ENCODE assay signal across 15 mouse cellular contexts in the genomic region with DNA sequence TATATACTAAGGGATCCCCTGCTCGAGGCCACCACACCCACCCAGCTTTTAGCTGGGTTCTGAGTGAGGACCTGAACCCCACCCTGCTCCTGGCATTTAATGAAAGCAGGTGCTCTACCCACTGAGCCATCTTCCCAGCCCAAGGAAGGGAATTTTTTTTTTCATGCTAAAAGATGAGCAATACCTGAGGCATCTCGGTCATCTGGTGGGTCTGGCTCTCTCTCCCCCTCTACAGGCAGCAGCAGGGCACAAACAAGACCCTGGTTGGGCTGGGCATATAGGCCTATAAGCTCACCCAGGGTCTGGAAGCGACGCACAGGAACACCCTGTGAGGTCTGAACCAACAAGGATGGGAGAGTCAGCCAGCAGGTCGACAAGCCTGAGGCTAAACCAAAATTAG. TPM values are rescaled to one million over a fixed set of nuclear protein-coding genes. Genes with fewer than 3 reads are reported as not detected.
A peak's percentile ranks its signal among the peaks of the same experiment; 100 is the strongest.
DNase-seq lines count a peak whose midpoint lies in the region; ATAC-seq and TF ChIP-seq lines count a peak whose summit lies in the region.
"Had no signal": no experiment of that assay in that cellular context is flagged by ENCODE, and none has a peak within 500 bp of the region (broad histone marks: within the 10 kb centered on the region; RNA-seq: fewer than 3 reads in every experiment).

No protein-coding gene starts in this region.

- peaks cover 53% of the 10 kb centered on the region for H3K36me3 ChIP-seq in embryonic facial prominence, embryonic 14.5 days (ENCODE audit: control insufficient read depth, insufficient read depth, low read length)
- H3K36me3 ChIP-seq in embryonic facial prominence, embryonic 10.5 days (replicated peaks): peaks cover 61% of the 10 kb centered on the region
- H3K36me3 ChIP-seq in heart, embryonic 13.5 days: peaks cover 67% of the 10 kb centered on the region
- H3K36me3 ChIP-seq in lung, postnatal 0 days (ENCODE audit: insufficient read depth, low read length): peaks cover 44% of the 10 kb centered on the region
- H3K36me3 ChIP-seq in limb, embryonic 15.5 days: peaks cover 55% of the 10 kb centered on the region

- no peak for DNase-seq in embryonic facial prominence, embryonic 14.5 days (ENCODE audit: low spot score)
- DNase-seq in embryonic facial prominence, embryonic 10.5 days (ENCODE audit: low spot score): no peak
- DNase-seq in heart, postnatal 10 days: no peak
- no peak for DNase-seq in lung, postnatal 0 days (ENCODE audit: low spot score)
- DNase-seq in lung, postnatal 36 days: no peak
- no peak for DNase-seq in kidney, postnatal 14 days
- DNase-seq: adrenal gland, postnatal 36 days; cerebellum, postnatal 36 days; lung, adult 2 months; thymus, postnatal 36 days had no signal

- H3K9ac ChIP-seq in embryonic facial prominence, embryonic 14.5 days (ENCODE audit: low read depth, low read length): no peak overlapping the region
- 0 out of 2 replicates have a peak overlapping the region, but pooled peaks have one; percentile 99 for H3K9ac ChIP-seq in heart, embryonic 13.5 days
- H3K9ac ChIP-seq in lung, postnatal 0 days (replicated peaks; ENCODE audit: low read depth): no peak overlapping the region
- no peak overlapping the region for H3K9ac ChIP-seq in limb, embryonic 15.5 days

- no peaks in the 10 kb centered on the region for H3K9me3 ChIP-seq in embryonic facial prominence, embryonic 14.5 days (ENCODE audit: control insufficient read depth, low read length)
- H3K9me3 ChIP-seq in embryonic facial prominence, embryonic 10.5 days: no peaks in the 10 kb centered on the region
- H3K9me3 ChIP-seq in heart, embryonic 13.5 days: no peaks in the 10 kb centered on the region
- H3K9me3 ChIP-seq in lung, postnatal 0 days (ENCODE audit: low read length): no peaks in the 10 kb centered on the region
- no peaks in the 10 kb centered on the region for H3K9me3 ChIP-seq in limb, embryonic 15.5 days
- H3K9me3 ChIP-seq: G1E had no signal

- peak overlapping the region; percentile 84; the same call in 1 of the 2 replicates for H3K4me2 ChIP-seq in embryonic facial prominence, embryonic 14.5 days (ENCODE audit: low read depth, low read length)
- peak overlapping the region; percentile 72; the same call in 1 of the 2 replicates for H3K4me2 ChIP-seq in heart, embryonic 13.5 days
- H3K4me2 ChIP-seq in lung, postnatal 0 days (replicated peaks; ENCODE audit: low read depth, low read length): no peak overlapping the region
- no peak overlapping the region for H3K4me2 ChIP-seq in limb, embryonic 15.5 days

- 58% methylated on average over 5 of the region's 5 CpGs for WGBS in embryonic facial prominence, embryonic 14.5 days
- WGBS in embryonic facial prominence, embryonic 10.5 days: 74% methylated on average over 5 of the region's 5 CpGs
- WGBS in heart, embryonic 13.5 days: 64% methylated on average over 5 of the region's 5 CpGs
- WGBS in lung, postnatal 0 days: 70% methylated on average over 5 of the region's 5 CpGs
- 66% methylated on average over 5 of the region's 5 CpGs for WGBS in limb, embryonic 15.5 days

- no peak for ATAC-seq in embryonic facial prominence, embryonic 14.5 days (ENCODE audit: low read depth)
- no peak for ATAC-seq in heart, embryonic 13.5 days (ENCODE audit: extremely low read depth, insufficient number of reproducible peaks, low FRiP score, low TSS enrichment)
- no peak for ATAC-seq in lung, postnatal 0 days
- ATAC-seq in limb, embryonic 15.5 days (ENCODE audit: insufficient number of reproducible peaks, low FRiP score, low TSS enrichment, low read depth): no peak

- no peaks in the 10 kb centered on the region for H3K27me3 ChIP-seq in embryonic facial prominence, embryonic 14.5 days (replicated peaks; ENCODE audit: control insufficient read depth, insufficient read depth, low read length)
- no peaks in the 10 kb centered on the region for H3K27me3 ChIP-seq in embryonic facial prominence, embryonic 10.5 days (replicated peaks; ENCODE audit: low read depth, poor library complexity, severe bottlenecking)
- H3K27me3 ChIP-seq in heart, embryonic 13.5 days (replicated peaks): no peaks in the 10 kb centered on the region
- no peaks in the 10 kb centered on the region for H3K27me3 ChIP-seq in lung, postnatal 0 days (replicated peaks; ENCODE audit: insufficient read depth, low read length)
- no peaks in the 10 kb centered on the region for H3K27me3 ChIP-seq in limb, embryonic 15.5 days

- intact Hi-C loops in heart, postnatal 10 days (cut with DNase I): no loop called here

- TF ChIP-seq CTCF in lung, postnatal 0 days (IDR thresholded peaks at IDR 0.05): peak; percentile 16; the same call in 1 of the 2 replicates

- peaks cover 18% of the 10 kb centered on the region for H3K4me1 ChIP-seq in embryonic facial prominence, embryonic 14.5 days (ENCODE audit: control insufficient read depth, insufficient read depth, low read length)
- H3K4me1 ChIP-seq in embryonic facial prominence, embryonic 10.5 days: peaks cover 33% of the 10 kb centered on the region
- H3K4me1 ChIP-seq in heart, embryonic 13.5 days: peaks cover 30% of the 10 kb centered on the region
- H3K4me1 ChIP-seq in lung, postnatal 0 days (ENCODE audit: insufficient read depth, low read depth, low read length): peaks cover 14% of the 10 kb centered on the region; the same call in 1 of the 2 replicates
- peaks cover 27% of the 10 kb centered on the region for H3K4me1 ChIP-seq in limb, embryonic 15.5 days

- no peak overlapping the region for H3K4me3 ChIP-seq in embryonic facial prominence, embryonic 14.5 days (ENCODE audit: low read depth, low read length)
- no peak overlapping the region for H3K4me3 ChIP-seq in embryonic facial prominence, embryonic 10.5 days
- H3K4me3 ChIP-seq in heart, embryonic 13.5 days: no peak overlapping the region
- no peak overlapping the region for H3K4me3 ChIP-seq in lung, postnatal 0 days (ENCODE audit: low read depth, low read length)
- no peak overlapping the region for H3K4me3 ChIP-seq in limb, embryonic 15.5 days

- TF ChIP-seq EP300 in lung, postnatal 0 days (IDR thresholded peaks at IDR 0.05): no peak

- H3K27ac ChIP-seq in embryonic facial prominence, embryonic 14.5 days (replicated peaks; ENCODE audit: low read depth, low read length): peak overlapping the region; percentile 18; the same call in 1 of the 2 replicates
- no peak overlapping the region for H3K27ac ChIP-seq in embryonic facial prominence, embryonic 10.5 days (replicated peaks)
- no peak overlapping the region for H3K27ac ChIP-seq in heart, embryonic 13.5 days (replicated peaks)
- no peak overlapping the region for H3K27ac ChIP-seq in lung, postnatal 0 days (ENCODE audit: low read length)
- H3K27ac ChIP-seq in limb, embryonic 15.5 days: peak overlapping the region; percentile 24; the same call in 1 of the 2 replicates

RNA-seq across cellular contexts. Expression of gene Inppl1, which starts 4.7 kb away (rescaled TPM):
- 34.3 and 36.2 TPM in 2 replicates for polyA plus RNA-seq in embryonic facial prominence, embryonic 14.5 days (2014; fragmentation: Nextera tagmentation; extraction: Ambion mirVana)
- polyA plus RNA-seq in embryonic facial prominence, embryonic 10.5 days (2016; fragmentation: Nextera tagmentation; extraction: Ambion mirVana): 38.4 and 46.7 TPM in 2 replicates
- 44.9 and 56.3 TPM in 2 replicates for polyA plus RNA-seq in heart, embryonic 13.5 days (2015; fragmentation: Nextera tagmentation; extraction: Ambion mirVana)
- 100 to 1,000 TPM; 135 to 140 TPM for total RNA-seq in heart, postnatal 10 days (2021)
- 24.2 and 33.8 TPM in 2 replicates for polyA plus RNA-seq in lung, postnatal 0 days (2015; fragmentation: Nextera tagmentation; extraction: Ambion mirVana)
- 49.4 and 56.6 TPM in 2 replicates for polyA plus RNA-seq in limb, embryonic 15.5 days (2015; fragmentation: Nextera tagmentation; extraction: Ambion mirVana)

RNA-seq across cellular contexts. Expression of gene Phox2a, which starts 15.2 kb away (rescaled TPM):
- 1.5 and 1.7 TPM in 2 replicates for polyA plus RNA-seq in embryonic facial prominence, embryonic 14.5 days (2014; fragmentation: Nextera tagmentation; extraction: Ambion mirVana)
- polyA plus RNA-seq in embryonic facial prominence, embryonic 10.5 days (2016; fragmentation: Nextera tagmentation; extraction: Ambion mirVana): 0.26 and 1.2 TPM in 2 replicates
- polyA plus RNA-seq in heart, embryonic 13.5 days (2015; fragmentation: Nextera tagmentation; extraction: Ambion mirVana): 0.11 and 0.32 TPM in 2 replicates
- under 1 TPM; 0.42 to 0.48 TPM for total RNA-seq in heart, postnatal 10 days (2021)
- not detected in 2 replicates for polyA plus RNA-seq in lung, postnatal 0 days (2015; fragmentation: Nextera tagmentation; extraction: Ambion mirVana)
- 0.14 and 0.23 TPM in 2 replicates for polyA plus RNA-seq in limb, embryonic 15.5 days (2015; fragmentation: Nextera tagmentation; extraction: Ambion mirVana)
- total RNA-seq: layer of hippocampus, postnatal 25 days; megakaryocyte, adult 5-6 weeks had no signal
- polyA plus RNA-seq: G1E; lung, adult 2 months had no signal

RNA-seq across cellular contexts. Expression of gene Folr2, which starts 23.6 kb away (rescaled TPM):
- polyA plus RNA-seq in embryonic facial prominence, embryonic 14.5 days (2014; fragmentation: Nextera tagmentation; extraction: Ambion mirVana): 3.9 and 4.0 TPM in 2 replicates
- 0.49 TPM in 1 of 2 replicates, not detected in the other for polyA plus RNA-seq in embryonic facial prominence, embryonic 10.5 days (2016; fragmentation: Nextera tagmentation; extraction: Ambion mirVana)
- polyA plus RNA-seq in heart, embryonic 13.5 days (2015; fragmentation: Nextera tagmentation; extraction: Ambion mirVana): 1.6 and 1.8 TPM in 2 replicates
- 1 to 10 TPM; 2.3 to 3.8 TPM for total RNA-seq in heart, postnatal 10 days (2021)
- polyA plus RNA-seq in lung, postnatal 0 days (2015; fragmentation: Nextera tagmentation; extraction: Ambion mirVana): 0.73 and 0.81 TPM in 2 replicates
- 3.8 and 5.6 TPM in 2 replicates for polyA plus RNA-seq in limb, embryonic 15.5 days (2015; fragmentation: Nextera tagmentation; extraction: Ambion mirVana)
- total RNA-seq: G1E had no signal
- polyA plus RNA-seq: G1E had no signal

RNA-seq across cellular contexts. Expression of gene Anapc15, which starts 30.2 kb away (rescaled TPM):
- polyA plus RNA-seq in embryonic facial prominence, embryonic 14.5 days (2014; fragmentation: Nextera tagmentation; extraction: Ambion mirVana): 60.8 and 62.0 TPM in 2 replicates
- 118 and 119 TPM in 2 replicates for polyA plus RNA-seq in embryonic facial prominence, embryonic 10.5 days (2016; fragmentation: Nextera tagmentation; extraction: Ambion mirVana)
- polyA plus RNA-seq in heart, embryonic 13.5 days (2015; fragmentation: Nextera tagmentation; extraction: Ambion mirVana): 61.7 and 64.4 TPM in 2 replicates
- 10 to 100 TPM; 21.5 to 28.7 TPM for total RNA-seq in heart, postnatal 10 days (2021)
- polyA plus RNA-seq in lung, postnatal 0 days (2015; fragmentation: Nextera tagmentation; extraction: Ambion mirVana): 26.0 and 28.8 TPM in 2 replicates
- 54.5 and 56.5 TPM in 2 replicates for polyA plus RNA-seq in limb, embryonic 15.5 days (2015; fragmentation: Nextera tagmentation; extraction: Ambion mirVana)

RNA-seq across cellular contexts. Expression of gene Folr1, which starts 37.2 kb away (rescaled TPM):
- 1.4 and 4.5 TPM in 2 replicates for polyA plus RNA-seq in embryonic facial prominence, embryonic 14.5 days (2014; fragmentation: Nextera tagmentation; extraction: Ambion mirVana)
- polyA plus RNA-seq in embryonic facial prominence, embryonic 10.5 days (2016; fragmentation: Nextera tagmentation; extraction: Ambion mirVana): 1.2 and 2.4 TPM in 2 replicates
- 4.7 and 6.4 TPM in 2 replicates for polyA plus RNA-seq in heart, embryonic 13.5 days (2015; fragmentation: Nextera tagmentation; extraction: Ambion mirVana)
- total RNA-seq in heart, postnatal 10 days (2021): 1 to 10 TPM in 1 of 2 experiments, under 1 TPM in 1; 0.72 to 1.2 TPM
- polyA plus RNA-seq in lung, postnatal 0 days (2015; fragmentation: Nextera tagmentation; extraction: Ambion mirVana): 0.95 and 2.4 TPM in 2 replicates
- polyA plus RNA-seq in limb, embryonic 15.5 days (2015; fragmentation: Nextera tagmentation; extraction: Ambion mirVana): 0.61 and 0.65 TPM in 2 replicates
- polyA plus RNA-seq: G1E had no signal

Comparison
In these comparisons a context has a peak if more than half of its experiments do, and no peak if none do; other contexts are left out.
1. H3K27ac ChIP-seq: peak in embryonic facial prominence, embryonic 14.5 days (single experiment) and limb, embryonic 15.5 days (single experiment); none in embryonic facial prominence, embryonic 10.5 days (single experiment), heart, embryonic 13.5 days (single experiment) and lung, postnatal 0 days (single experiment).
2. H3K4me2 ChIP-seq: peak in embryonic facial prominence, embryonic 14.5 days (single experiment) and heart, embryonic 13.5 days (single experiment); none in lung, postnatal 0 days (single experiment) and limb, embryonic 15.5 days (single experiment).